Mouse (Mus musculus): Measurements from ENCODE around the gene Tpt1. TPM values are rescaled to one million over a fixed set of nuclear protein-coding genes. Genes with fewer than 3 reads are reported as not detected.
"Not testable (repeated sequence)": the region's sequence is repeated elsewhere in the genome, so short reads cannot be mapped to it uniquely, and the experiment has no call there.

The Tpt1 gene
- polyA plus RNA-seq, 1 experiment from 2014 or later, result 1,124 TPM

- H3K36me3 ChIP-seq (ENCODE audit: poor library complexity, severe bottlenecking), result no peaks in the 10 kb centered on the region
- no peak overlapping the region for H3K27ac ChIP-seq
- 84% methylated on average over 9 of the region's 9 CpGs for WGBS
- H3K4me2 ChIP-seq, result no peak overlapping the region
- no peak overlapping the region for H3K9ac ChIP-seq
- H3K4me1 ChIP-seq, result peaks cover 15% of the 10 kb centered on the region
- no peaks in the 10 kb centered on the region for H3K9me3 ChIP-seq (replicated peaks)
- H3K27me3 ChIP-seq, result no peaks in the 10 kb centered on the region
- no peak overlapping the region for H3K4me3 ChIP-seq
- no peak for ATAC-seq
Observed at GRCm38 (mm10) chr14:75866706-75867333, 21.9 kb downstream of the Tpt1 start.

GRCm38 (mm10) chr14:75868028-75868427 is 23.1 kb downstream of the Tpt1 start:
- not testable (repeated sequence) for H3K9me3 ChIP-seq (replicated peaks); H3K36me3 ChIP-seq (ENCODE audit: poor library complexity, severe bottlenecking); H3K4me2 ChIP-seq; H3K27me3 ChIP-seq; H3K9ac ChIP-seq; H3K27ac ChIP-seq; H3K4me3 ChIP-seq; ATAC-seq
- 58% methylated on average over 3 of the region's 3 CpGs for WGBS
- H3K4me1 ChIP-seq, result peaks cover 15% of the 10 kb centered on the region

- Histone ChIP-seq H3K27ac (no peak overlapping the region), H3K4me2 (no peak overlapping the region), H3K4me1 (peaks cover 5% of the 10 kb centered on the region; the same call in 1 of the 2 replicates), H3K27me3 (no peaks in the 10 kb centered on the region), H3K9me3 (replicated peaks) (no peaks in the 10 kb centered on the region), H3K4me3 (no peak overlapping the region), H3K36me3 (ENCODE audit: poor library complexity, severe bottlenecking) (no peaks in the 10 kb centered on the region), H3K9ac (no peak overlapping the region)
- 72% methylated on average over 14 of the region's 14 CpGs for WGBS
- no peak for ATAC-seq
Observed at GRCm38 (mm10) chr14:75869769-75870363, 25.0 kb downstream of the Tpt1 start.

GRCm38 (mm10) chr14:75870631-75871030 is 25.7 kb downstream of the Tpt1 start:
- H3K36me3 ChIP-seq (ENCODE audit: poor library complexity, severe bottlenecking), result no peaks in the 10 kb centered on the region
- no peaks in the 10 kb centered on the region for H3K27me3 ChIP-seq
- WGBS, result 37% methylated on average over 6 of the region's 10 CpGs
- H3K4me3 ChIP-seq, result no peak overlapping the region
- H3K27ac ChIP-seq, result peak overlapping the region; percentile 35; the same call in 1 of the 2 replicates
- H3K9ac ChIP-seq, result no peak overlapping the region
- peaks cover 5% of the 10 kb centered on the region; the same call in 1 of the 2 replicates for H3K4me1 ChIP-seq
- H3K4me2 ChIP-seq, result peak overlapping the region; percentile 41
- no peaks in the 10 kb centered on the region for H3K9me3 ChIP-seq (replicated peaks)
- peak; percentile 63; the same call in 1 of the 2 replicates for ATAC-seq

- Histone ChIP-seq H3K9me3 (replicated peaks) (no peaks in the 10 kb centered on the region), H3K4me2 (peak overlapping the region; percentile 14; the same call in 1 of the 2 replicates), H3K27me3 (no peaks in the 10 kb centered on the region), H3K27ac (peak overlapping the region; percentile 74), H3K36me3 (ENCODE audit: poor library complexity, severe bottlenecking) (no peaks in the 10 kb centered on the region), H3K4me1 (peaks cover 6% of the 10 kb centered on the region; the same call in 1 of the 2 replicates), H3K9ac (no peak overlapping the region), H3K4me3 (no peak overlapping the region)
- WGBS, result 5% methylated on average over 1 of the region's 5 CpGs
- peak; percentile 80 for ATAC-seq
Observed at GRCm38 (mm10) chr14:75871111-75871510, 26.2 kb downstream of the Tpt1 start.

- no peak overlapping the region for H3K27ac ChIP-seq
- H3K4me1 ChIP-seq, result peaks cover 11% of the 10 kb centered on the region
- 89% methylated on average over 4 of the region's 4 CpGs for WGBS
- H3K27me3 ChIP-seq, result no peaks in the 10 kb centered on the region
- H3K36me3 ChIP-seq (ENCODE audit: poor library complexity, severe bottlenecking), result no peaks in the 10 kb centered on the region
- ATAC-seq, result no peak
- H3K4me2 ChIP-seq, result no peak overlapping the region
- no peaks in the 10 kb centered on the region for H3K9me3 ChIP-seq (replicated peaks)
- H3K9ac ChIP-seq, result no peak overlapping the region
- H3K4me3 ChIP-seq, result no peak overlapping the region
Observed at GRCm38 (mm10) chr14:75871750-75872149, 26.9 kb downstream of the Tpt1 start.

GRCm38 (mm10) chr14:75873612-75874011 is 28.7 kb downstream of the Tpt1 start:
- Histone ChIP-seq H3K4me2 (no peak overlapping the region), H3K9me3 (replicated peaks) (no peaks in the 10 kb centered on the region), H3K9ac (no peak overlapping the region), H3K4me3 (no peak overlapping the region), H3K27ac (no peak overlapping the region), H3K27me3 (no peaks in the 10 kb centered on the region), H3K36me3 (ENCODE audit: poor library complexity, severe bottlenecking) (no peaks in the 10 kb centered on the region), H3K4me1 (peaks cover 14% of the 10 kb centered on the region)
- no peak for ATAC-seq
- WGBS, result 86% methylated on average over 9 of the region's 9 CpGs

GRCm38 (mm10) chr14:75876320-75877043 is 31.6 kb downstream of the Tpt1 start:
- Histone ChIP-seq H3K4me3 (no peak overlapping the region), H3K27me3 (no peaks in the 10 kb centered on the region), H3K9ac (0 out of 2 replicates have a peak overlapping the region, but pooled peaks have one; percentile 34), H3K27ac (peak overlapping the region; percentile 35; the same call in 1 of the 2 replicates), H3K9me3 (replicated peaks) (no peaks in the 10 kb centered on the region), H3K4me2 (peak overlapping the region; percentile 52), H3K4me1 (peaks cover 12% of the 10 kb centered on the region), H3K36me3 (ENCODE audit: poor library complexity, severe bottlenecking) (no peaks in the 10 kb centered on the region)
- WGBS, result 12% methylated on average over 21 of the region's 21 CpGs
- ATAC-seq, result peak; percentile 72

- 58% methylated on average over 3 of the region's 3 CpGs for WGBS
Observed at GRCm38 (mm10) chr14:75877297-75877696, 32.4 kb downstream of the Tpt1 start.

GRCm38 (mm10) chr14:75878980-75879379 is 34.1 kb downstream of the Tpt1 start:
- Histone ChIP-seq H3K4me2 (0 out of 2 replicates have a peak overlapping the region, but pooled peaks have one; percentile 16), H3K4me3 (no peak overlapping the region), H3K9me3 (replicated peaks) (no peaks in the 10 kb centered on the region), H3K27me3 (no peaks in the 10 kb centered on the region), H3K4me1 (peaks cover 25% of the 10 kb centered on the region), H3K9ac (no peak overlapping the region), H3K36me3 (ENCODE audit: poor library complexity, severe bottlenecking) (no peaks in the 10 kb centered on the region), H3K27ac (no peak overlapping the region; the same call in 1 of the 2 replicates)
- WGBS, result 17% methylated on average over 8 of the region's 8 CpGs
- peak; percentile 66; the same call in 1 of the 2 replicates for ATAC-seq

More at GRCm38 (mm10) chr14:75877297-75877696, 32.4 kb downstream of the Tpt1 start:
- Histone ChIP-seq H3K4me3 (no peak overlapping the region), H3K36me3 (ENCODE audit: poor library complexity, severe bottlenecking) (no peaks in the 10 kb centered on the region), H3K4me1 (peaks cover 18% of the 10 kb centered on the region), H3K27ac (no peak overlapping the region), H3K9ac (no peak overlapping the region), H3K4me2 (no peak overlapping the region), H3K27me3 (no peaks in the 10 kb centered on the region), H3K9me3 (replicated peaks) (no peaks in the 10 kb centered on the region)
- ATAC-seq, result 0 out of 2 replicates have a peak, but pooled peaks have one; percentile 34

GRCm38 (mm10) chr14:75881856-75882255 is 37.0 kb downstream of the Tpt1 start:
- Histone ChIP-seq H3K4me2 (no peak overlapping the region), H3K9ac (no peak overlapping the region), H3K4me1 (peaks cover 18% of the 10 kb centered on the region), H3K4me3 (no peak overlapping the region), H3K27me3 (no peaks in the 10 kb centered on the region), H3K27ac (no peak overlapping the region), H3K9me3 (replicated peaks) (no peaks in the 10 kb centered on the region), H3K36me3 (ENCODE audit: poor library complexity, severe bottlenecking) (no peaks in the 10 kb centered on the region)
- WGBS, result 42% methylated on average over 4 of the region's 4 CpGs
- ATAC-seq, result no peak

- Histone ChIP-seq H3K4me1 (peaks cover 17% of the 10 kb centered on the region), H3K9me3 (replicated peaks) (no peaks in the 10 kb centered on the region), H3K27ac (no peak overlapping the region), H3K27me3 (no peaks in the 10 kb centered on the region), H3K36me3 (ENCODE audit: poor library complexity, severe bottlenecking) (no peaks in the 10 kb centered on the region), H3K9ac (no peak overlapping the region), H3K4me3 (no peak overlapping the region), H3K4me2 (no peak overlapping the region)
- WGBS, result 62% methylated on average over 5 of the region's 5 CpGs
- no peak for ATAC-seq
Observed at GRCm38 (mm10) chr14:75883330-75883729, 38.4 kb downstream of the Tpt1 start.
